Mouse (Mus musculus) forebrain, embryonic 14.5 days (tissue): ENCODE data around the gene Ogfod1. TPM values are rescaled to one million over a fixed set of nuclear protein-coding genes. Genes with fewer than 3 reads are reported as not detected.

Source experiments
- ATAC-seq: fragments of 200-750 bp; cut with Nextera tagmentation; 2 replicates; pipeline ENCODE4 v1.8.0; 2017; ENCODE audit warnings: mild to moderate bottlenecking, moderate library complexity
- DNase-seq: peaks from one replicate; pipeline ENCODE4 v3.0.0-alpha.2; 2015; ENCODE audit warnings: low spot score
- H3K27ac ChIP-seq: fragments of 300-500 bp; sonication (generic); 2 replicates; pipeline ENCODE4 v1.5.1; 2014; ENCODE audit warnings: low read depth, mild to moderate bottlenecking, control low read depth, low read length, moderate library complexity
- H3K27me3 ChIP-seq: fragments of 300-500 bp; sonication (generic); replicated peaks from 2 replicates; pipeline ENCODE4 v1.6.1; 2014; ENCODE audit warnings: low read length, control low read depth, mixed read lengths; ENCODE audit not compliant: control insufficient read depth, insufficient read depth
- H3K36me3 ChIP-seq: fragments of 300-500 bp; sonication (generic); 2 replicates; pipeline ENCODE4 v1.6.1; 2014; ENCODE audit warnings: low read length, control low read depth; ENCODE audit not compliant: control insufficient read depth, insufficient read depth
- H3K4me1 ChIP-seq: fragments of 300-500 bp; sonication (generic); 2 replicates; pipeline ENCODE4 v1.6.1; 2014; ENCODE audit warnings: antibody characterized with exemption, low read length, control low read depth; ENCODE audit not compliant: control insufficient read depth, insufficient read depth
- H3K4me2 ChIP-seq: fragments of 300-500 bp; sonication (generic); 2 replicates; pipeline ENCODE4 v1.6.1; 2014; ENCODE audit warnings: mild to moderate bottlenecking, control low read depth, low read length
- H3K4me3 ChIP-seq: fragments of 300-500 bp; sonication (generic); 2 replicates; pipeline ENCODE4 v1.5.1; 2014; ENCODE audit warnings: low read depth, low read length, control low read depth
- H3K9ac ChIP-seq: fragments of 300-500 bp; sonication (generic); 2 replicates; pipeline ENCODE4 v1.6.1; 2014; ENCODE audit warnings: mild to moderate bottlenecking, low read length, control low read depth, moderate library complexity
- H3K9me3 ChIP-seq: fragments of 300-500 bp; sonication (generic); replicated peaks from 2 replicates; pipeline ENCODE4 v1.6.1; 2016; ENCODE audit warnings: low read length, control low read depth, mixed read lengths; ENCODE audit not compliant: control insufficient read depth
- WGBS: fragments of 180-500 bp; shearing (Covaris S2); extraction: QIAGEN DNeasy Blood & Tissue Kit; methylation state at CpG from one replicate; pipeline ENCODE4 v1.1.7; 2014; 5-methylcytosine and 5-hydroxymethylcytosine counted together
- polyA plus RNA-seq: library from polyadenylated mRNA; unstranded; fragments of >200 nt; fragmentation: Nextera tagmentation; extraction: Ambion mirVana; gene quantifications from 2 replicates; pipeline ENCODE4 v1.2.1, GENCODE M21; 2014

The Ogfod1 gene
- polyA plus RNA-seq, 1 experiment from 2014 or later: 9.8 TPM

DNA sequence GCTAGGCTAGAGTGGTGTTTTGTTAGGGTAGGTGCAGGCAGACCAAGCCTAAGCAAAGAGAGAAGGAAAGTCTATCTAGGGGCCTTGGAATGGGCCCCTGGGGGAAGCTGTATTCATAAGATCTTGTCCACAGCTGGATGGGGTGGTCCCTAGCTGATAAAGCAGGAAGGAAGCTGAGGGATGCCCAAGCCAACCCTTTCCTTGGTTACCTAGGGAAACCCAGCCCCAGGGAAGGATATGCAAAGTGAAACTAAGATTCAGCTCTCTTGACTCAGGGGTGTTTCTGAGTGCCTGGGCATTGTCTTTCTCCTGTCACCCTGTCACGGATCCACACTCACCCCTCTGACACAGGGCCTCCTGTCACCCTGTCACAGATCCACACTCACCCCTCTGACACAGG, 76.4 kb downstream of the Ogfod1 start:
- Histone ChIP-seq H3K4me2 (no peak overlapping the region), H3K4me3 (no peak overlapping the region), H3K27ac (no peak overlapping the region), H3K36me3 (no peaks in the 10 kb centered on the region), H3K4me1 (peaks cover 8% of the 10 kb centered on the region), H3K27me3 (no peaks in the 10 kb centered on the region), H3K9ac (no peak overlapping the region), H3K9me3 (no peaks in the 10 kb centered on the region)
- no peak for ATAC-seq
- WGBS: 47% methylated on average over 1 of the region's 1 CpGs
- no peak for DNase-seq

DNA sequence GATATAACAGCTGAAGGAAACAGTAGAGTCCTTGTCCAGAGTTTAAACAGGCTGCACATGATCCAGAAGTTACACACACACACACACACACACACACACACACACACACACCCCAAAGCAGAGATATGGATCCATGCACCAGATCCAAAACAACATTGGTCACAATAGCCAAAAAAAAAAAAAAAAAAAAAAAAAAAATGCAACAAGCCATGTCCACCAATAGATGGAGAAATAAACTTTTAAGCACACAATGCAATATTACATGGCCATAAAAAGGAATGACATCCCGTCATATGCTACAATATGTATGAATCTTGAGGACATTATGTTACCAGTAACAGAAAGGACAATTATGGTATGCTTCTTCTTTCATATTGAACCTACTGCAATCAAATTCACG, 77.0 kb downstream of the Ogfod1 start:
- Histone ChIP-seq H3K9ac (no peak overlapping the region), H3K27ac (no peak overlapping the region), H3K27me3 (no peaks in the 10 kb centered on the region), H3K36me3 (no peaks in the 10 kb centered on the region), H3K9me3 (no peaks in the 10 kb centered on the region), H3K4me3 (no peak overlapping the region), H3K4me1 (peaks cover 14% of the 10 kb centered on the region), H3K4me2 (no peak overlapping the region)
- DNase-seq (no peak), ATAC-seq (no peak)
- WGBS: 85% methylated on average over 2 of the region's 2 CpGs

Other genes starting within 250 kb of the Ogfod1 start
- 107 and 129 TPM in 2 replicates for gene Gnao1, start 227.2 kb upstream of the Ogfod1 start, polyA plus RNA-seq
- gene Amfr, start 24.4 kb upstream of the Ogfod1 start, polyA plus RNA-seq: 55.8 and 60.2 TPM in 2 replicates
- 165 and 171 TPM in 2 replicates for gene Nudt21, start 167 bp upstream of the Ogfod1 start, polyA plus RNA-seq
- 18.7 and 22.8 TPM in 2 replicates for gene Bbs2, start 61.7 kb downstream of the Ogfod1 start, polyA plus RNA-seq
- not detected in 2 replicates for gene Mt4, start 100.0 kb downstream of the Ogfod1 start, polyA plus RNA-seq
- 237 and 306 TPM in 2 replicates for gene Mt3, start 115.4 kb downstream of the Ogfod1 start, polyA plus RNA-seq
- gene Mt2, start 135.5 kb downstream of the Ogfod1 start, polyA plus RNA-seq: 29.4 and 47.5 TPM in 2 replicates
- 77.2 and 110 TPM in 2 replicates for gene Mt1, start 141.9 kb downstream of the Ogfod1 start, polyA plus RNA-seq
- 65.2 and 72.6 TPM in 2 replicates for gene Nup93, start 177.4 kb downstream of the Ogfod1 start, polyA plus RNA-seq